Mouse (Mus musculus) neural tube, embryonic 12.5 days (tissue): ENCODE results near the gene H6pd. TPM values are rescaled to one million over a fixed set of nuclear protein-coding genes. Genes with fewer than 3 reads are reported as not detected.
"Not testable (repeated sequence)": the region's sequence is repeated elsewhere in the genome, so short reads cannot be mapped to it uniquely, and the experiment has no call there.

ENCODE experiments used
- ATAC-seq: fragments of 200-750 bp; cut with Nextera tagmentation; 2 replicates; pipeline ENCODE4 v1.8.0; 2017; ENCODE audit warnings: low read depth, mild to moderate bottlenecking, moderate TSS enrichment, moderate library complexity; ENCODE audit not compliant: low FRiP score
- H3K27ac ChIP-seq: fragments of 300-500 bp; sonication (generic); 2 replicates; pipeline ENCODE4 v1.5.1; 2016
- H3K27me3 ChIP-seq: fragments of 300-500 bp; sonication (generic); replicated peaks from 2 replicates; pipeline ENCODE4 v1.6.1; 2016; ENCODE audit warnings: mild to moderate bottlenecking
- H3K36me3 ChIP-seq: fragments of 300-500 bp; sonication (generic); 2 replicates; pipeline ENCODE4 v1.6.1; 2016; ENCODE audit warnings: mild to moderate bottlenecking
- H3K4me1 ChIP-seq: fragments of 300-500 bp; sonication (generic); 2 replicates; pipeline ENCODE4 v1.6.1; 2016
- H3K4me2 ChIP-seq: fragments of 300-500 bp; sonication (generic); replicated peaks from 2 replicates; pipeline ENCODE4 v1.6.1; 2016; ENCODE audit warnings: mild to moderate bottlenecking
- H3K4me3 ChIP-seq: fragments of 300-500 bp; sonication (generic); 2 replicates; pipeline ENCODE4 v1.5.1; 2016
- H3K9ac ChIP-seq: fragments of 300-500 bp; sonication (generic); 2 replicates; pipeline ENCODE4 v1.6.1; 2016; ENCODE audit warnings: mild to moderate bottlenecking
- H3K9me3 ChIP-seq: fragments of 300-500 bp; sonication (generic); 2 replicates; pipeline ENCODE4 v1.6.1; 2016; ENCODE audit warnings: mild to moderate bottlenecking
- WGBS: fragments of 180-500 bp; shearing (Covaris S2); methylation state at CpG from one replicate; pipeline ENCODE4 v1.1.7; 2016; 5-methylcytosine and 5-hydroxymethylcytosine counted together
- polyA plus RNA-seq: library from polyadenylated mRNA; unstranded; fragments of >200 nt; fragmentation: Nextera tagmentation; extraction: Ambion mirVana; gene quantifications from 2 replicates; pipeline ENCODE4 v1.2.1, GENCODE M21; 2016

Gene H6pd
- polyA plus RNA-seq, 1 experiment from 2014 or later, result 4.0 TPM

DNA sequence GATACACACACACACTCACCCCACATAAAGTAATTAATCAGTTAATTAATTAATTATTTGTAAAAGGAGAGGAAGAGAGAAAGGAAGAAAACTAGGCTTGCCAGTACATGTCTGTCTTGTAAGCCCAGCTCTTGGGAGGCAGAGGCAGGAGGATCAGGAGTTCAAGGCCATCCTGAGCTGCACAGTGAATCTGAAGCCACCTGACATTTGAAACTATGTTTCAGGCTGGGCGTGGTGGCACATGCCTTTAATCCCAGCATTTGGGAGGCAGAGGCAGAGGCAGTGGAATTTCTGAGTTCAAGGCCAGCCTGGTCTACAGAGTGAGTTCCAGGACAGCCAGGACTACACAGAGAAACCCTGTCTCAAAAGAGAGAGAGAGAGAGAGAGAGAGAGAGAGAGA is 32.0 kb upstream of the H6pd start:
- H3K9ac ChIP-seq, H3K27me3 ChIP-seq, H3K4me1 ChIP-seq, H3K27ac ChIP-seq, H3K4me2 ChIP-seq, ATAC-seq, H3K4me3 ChIP-seq, H3K36me3 ChIP-seq, H3K9me3 ChIP-seq: not testable (repeated sequence)
- WGBS, result 84% methylated on average over 1 of the region's 1 CpGs

DNA sequence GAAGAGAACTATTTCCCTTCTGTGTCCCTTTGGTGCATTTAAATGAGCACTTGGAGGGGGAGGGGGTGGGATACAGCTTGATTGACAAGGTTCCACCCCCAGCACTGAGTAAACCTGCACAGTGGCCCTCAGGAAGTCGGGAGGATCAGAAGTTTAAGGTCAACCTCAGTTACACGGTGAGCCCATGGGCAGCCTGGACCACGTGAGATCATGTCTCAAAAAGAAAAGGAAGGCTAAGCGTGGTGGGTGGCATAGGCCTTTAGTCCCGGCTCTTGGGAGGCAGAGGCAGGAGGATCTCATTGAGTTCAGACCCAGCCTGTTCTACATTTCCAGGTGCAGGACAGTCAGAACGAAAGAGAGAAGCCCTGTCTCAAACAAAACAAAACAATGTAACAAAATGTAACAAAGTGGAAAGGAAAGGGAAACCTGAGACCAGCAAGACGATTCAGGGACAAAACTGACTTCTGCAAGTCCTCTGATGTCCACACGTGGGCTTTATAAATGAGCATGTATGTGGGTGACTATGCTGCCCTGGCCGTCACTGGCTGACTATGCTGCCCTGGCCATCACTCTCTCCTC is 31.3 kb upstream of the H6pd start:
- no peak overlapping the region for H3K4me2 ChIP-seq
- 0 out of 2 replicates have a peak, but pooled peaks cover 2% of the 10 kb centered on the region for H3K4me1 ChIP-seq
- no peak for ATAC-seq
- WGBS, result 87% methylated on average over 9 of the region's 9 CpGs
- no peak overlapping the region for H3K4me3 ChIP-seq
- H3K27ac ChIP-seq, result no peak overlapping the region
- H3K36me3 ChIP-seq, result no peaks in the 10 kb centered on the region
- no peak overlapping the region for H3K9ac ChIP-seq
- H3K9me3 ChIP-seq, result no peaks in the 10 kb centered on the region
- peaks cover 10% of the 10 kb centered on the region for H3K27me3 ChIP-seq

DNA sequence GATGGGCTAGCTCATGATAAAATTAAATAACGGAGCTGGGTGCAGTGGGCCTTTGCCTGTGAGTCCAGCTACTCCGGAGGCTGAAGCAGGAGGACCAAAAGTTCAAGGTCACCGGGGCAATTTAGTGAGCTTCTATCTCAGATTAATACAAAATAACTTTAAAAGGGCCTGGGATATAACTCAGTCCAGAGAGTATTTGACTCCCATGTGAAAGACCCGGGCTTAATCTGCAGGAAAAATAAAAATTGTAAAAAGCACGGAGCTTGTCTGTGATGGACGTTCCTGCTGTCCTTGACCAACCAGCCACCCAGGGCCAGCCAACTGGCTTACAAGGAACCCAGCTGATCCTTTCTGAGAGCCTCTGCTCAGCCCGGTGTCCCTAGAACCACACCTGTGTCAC is 29.7 kb upstream of the H6pd start:
- Histone ChIP-seq H3K4me2 (no peak overlapping the region), H3K4me3 (no peak overlapping the region), H3K27me3 (peaks cover 26% of the 10 kb centered on the region), H3K27ac (no peak overlapping the region), H3K9ac (no peak overlapping the region), H3K4me1 (peaks cover 7% of the 10 kb centered on the region; the same call in 1 of the 2 replicates), H3K36me3 (no peaks in the 10 kb centered on the region), H3K9me3 (no peaks in the 10 kb centered on the region)
- no peak for ATAC-seq
- 88% methylated on average over 7 of the region's 7 CpGs for WGBS

DNA sequence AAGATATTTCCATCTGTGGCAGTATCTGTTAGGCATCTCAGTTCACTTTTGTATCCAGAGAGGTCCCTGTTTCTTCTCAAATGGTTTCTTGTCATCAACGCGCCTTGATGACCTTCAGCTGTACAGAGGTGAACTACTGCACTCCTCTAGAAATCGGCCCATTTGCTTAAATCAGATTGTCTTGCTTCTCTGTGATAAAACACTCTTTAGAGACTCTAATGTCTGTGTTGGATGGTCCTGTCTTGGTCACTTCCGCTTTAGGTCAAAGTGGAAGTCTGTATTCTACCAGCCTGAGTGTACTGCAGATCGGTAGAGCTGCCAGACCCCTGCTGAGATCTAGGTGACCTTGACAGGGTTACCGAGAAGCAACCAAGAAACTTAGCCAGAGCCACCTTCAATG is 27.3 kb upstream of the H6pd start:
- no peak overlapping the region for H3K27ac ChIP-seq
- H3K4me3 ChIP-seq, result no peak overlapping the region
- H3K9ac ChIP-seq, result no peak overlapping the region
- WGBS, result 82% methylated on average over 6 of the region's 6 CpGs
- no peak overlapping the region for H3K4me2 ChIP-seq
- H3K36me3 ChIP-seq, result no peaks in the 10 kb centered on the region
- peaks cover 49% of the 10 kb centered on the region for H3K27me3 ChIP-seq
- no peaks in the 10 kb centered on the region for H3K9me3 ChIP-seq
- H3K4me1 ChIP-seq, result peaks cover 18% of the 10 kb centered on the region; the same call in 1 of the 2 replicates
- no peak for ATAC-seq

DNA sequence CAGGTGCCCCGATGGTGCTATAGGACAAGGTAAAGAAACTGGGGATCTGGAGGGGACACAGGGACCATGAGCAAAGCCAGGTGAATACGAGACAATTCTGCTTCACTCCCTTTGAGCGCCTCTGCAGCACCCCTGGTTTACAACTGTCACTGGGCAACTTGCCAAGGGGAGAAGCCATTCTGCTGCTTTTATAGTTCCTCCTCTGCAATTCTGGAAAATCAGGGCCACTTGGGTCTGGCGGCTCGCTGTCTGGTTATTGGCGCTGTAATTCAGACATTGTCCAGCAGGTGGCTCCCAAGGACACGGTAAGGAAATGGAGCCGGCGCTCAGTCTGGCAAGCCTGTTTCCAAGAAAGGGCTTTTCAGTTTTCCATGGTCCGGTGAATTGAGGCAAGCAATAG is 26.5 kb upstream of the H6pd start:
- Histone ChIP-seq H3K9ac (no peak overlapping the region), H3K27me3 (peaks cover 57% of the 10 kb centered on the region), H3K9me3 (no peaks in the 10 kb centered on the region), H3K4me3 (no peak overlapping the region), H3K4me2 (no peak overlapping the region), H3K4me1 (peaks cover 26% of the 10 kb centered on the region), H3K36me3 (no peaks in the 10 kb centered on the region), H3K27ac (no peak overlapping the region)
- WGBS, result 13% methylated on average over 10 of the region's 10 CpGs
- no peak for ATAC-seq

DNA sequence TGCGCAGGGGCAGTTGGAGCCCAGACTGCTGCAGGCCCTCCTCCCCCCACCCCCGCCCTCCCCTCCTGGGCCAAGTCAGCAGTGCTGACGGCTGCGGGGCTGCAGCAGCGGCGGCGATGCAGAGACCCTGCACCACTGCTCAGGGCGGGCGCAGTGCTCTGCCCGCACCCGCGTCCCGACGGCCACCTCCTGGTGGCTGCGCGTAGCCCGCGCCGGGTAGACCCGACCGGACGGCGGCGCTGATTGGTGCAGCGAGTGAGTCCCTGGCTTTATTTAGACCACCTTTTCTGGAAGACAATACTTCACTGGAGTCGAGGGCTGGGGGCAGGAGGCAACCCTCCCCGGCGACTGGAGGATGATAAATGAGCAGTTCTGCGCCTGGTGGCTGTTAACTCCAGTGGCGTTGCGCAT is 24.4 kb upstream of the H6pd start:
- ATAC-seq, result peak; percentile 74
- Histone ChIP-seq H3K9ac (0 out of 2 replicates have a peak overlapping the region, but pooled peaks have one; percentile 21), H3K4me3 (peak overlapping the region; percentile 30), H3K4me2 (peak overlapping the region; percentile 59), H3K36me3 (no peaks in the 10 kb centered on the region), H3K27me3 (peaks cover 75% of the 10 kb centered on the region), H3K9me3 (no peaks in the 10 kb centered on the region), H3K4me1 (peaks cover 31% of the 10 kb centered on the region), H3K27ac (no peak overlapping the region)
- WGBS, result 1% methylated on average over 31 of the region's 31 CpGs

DNA sequence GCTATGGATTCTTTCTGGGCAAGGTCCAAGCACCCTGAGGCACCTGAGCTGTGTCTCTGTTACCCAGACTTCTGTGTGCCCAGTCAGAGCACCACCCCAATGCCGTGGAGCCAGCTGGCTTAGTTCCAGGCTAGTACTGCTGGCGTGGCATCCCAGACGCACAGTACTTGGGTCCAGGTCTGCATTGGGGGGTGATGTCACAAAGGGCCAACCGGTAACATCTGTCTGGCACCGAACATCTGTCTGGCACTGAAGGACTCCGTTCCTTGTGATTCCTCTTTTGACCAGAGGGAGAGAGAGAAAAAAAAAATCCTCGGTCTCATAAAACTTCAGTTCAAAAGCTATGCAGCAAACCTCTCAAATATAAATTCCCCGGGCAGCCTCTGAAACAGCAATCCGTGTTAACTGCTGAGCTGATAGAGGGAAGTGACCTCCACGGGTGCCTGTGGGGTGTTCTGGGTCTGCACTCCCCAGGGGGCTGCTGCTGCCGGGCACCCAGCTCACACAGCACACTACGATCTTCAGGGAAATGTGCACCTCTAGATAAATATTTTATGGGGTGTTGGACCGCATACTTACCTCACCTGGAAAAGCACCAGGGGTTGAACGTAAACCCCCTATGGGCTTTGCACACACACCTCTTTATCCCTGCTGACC is 22.5 kb upstream of the H6pd start:
- H3K4me2 ChIP-seq, result peak overlapping the region; percentile 71
- H3K27ac ChIP-seq, result no peak overlapping the region
- peaks cover 31% of the 10 kb centered on the region for H3K4me1 ChIP-seq
- no peak for ATAC-seq
- H3K9me3 ChIP-seq, result no peaks in the 10 kb centered on the region
- H3K36me3 ChIP-seq, result no peaks in the 10 kb centered on the region
- peak overlapping the region; percentile 37 for H3K4me3 ChIP-seq
- 25% methylated on average over 14 of the region's 14 CpGs for WGBS
- no peak overlapping the region for H3K9ac ChIP-seq
- peaks cover 82% of the 10 kb centered on the region for H3K27me3 ChIP-seq

DNA sequence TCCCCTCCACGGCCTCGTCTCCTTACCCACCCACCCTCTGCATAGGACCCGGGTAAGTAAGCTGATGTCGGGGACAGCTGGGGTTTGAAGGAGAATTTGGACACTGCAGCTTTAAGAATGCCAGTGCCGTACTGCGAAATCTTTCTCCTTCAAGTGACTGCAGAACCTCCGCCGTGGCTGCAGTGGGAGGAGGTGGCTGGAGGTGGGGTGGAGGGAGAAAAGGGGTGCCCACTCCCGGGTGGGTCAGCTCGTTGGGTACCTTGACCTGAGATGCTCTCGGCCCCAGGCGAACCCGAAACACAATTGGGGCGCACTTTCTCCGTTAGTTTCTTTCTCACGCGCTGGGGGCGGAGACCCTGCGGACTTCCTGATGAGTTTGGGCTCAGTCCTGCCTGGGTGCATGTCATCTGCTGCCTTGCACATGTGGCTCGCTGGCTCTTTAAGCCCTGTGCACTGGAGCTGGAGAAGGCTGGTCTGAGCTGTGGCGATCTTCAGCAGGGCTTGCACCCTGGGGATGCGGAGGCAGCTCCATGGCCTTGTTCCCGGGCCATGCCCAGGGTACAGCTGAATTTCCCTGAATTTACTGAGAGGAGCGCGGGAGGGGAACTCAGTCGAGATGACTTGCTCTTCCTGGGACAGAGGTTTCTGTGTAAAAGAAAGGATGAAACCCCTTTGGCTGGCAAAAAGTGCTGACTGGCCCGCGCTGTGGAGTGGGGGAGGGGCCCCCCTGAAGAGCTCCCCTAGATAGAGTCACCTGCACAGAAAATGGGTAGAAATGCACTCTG is 21.8 kb upstream of the H6pd start:
- Histone ChIP-seq H3K27ac (no peak overlapping the region), H3K9ac (peak overlapping the region; percentile 39), H3K4me1 (peaks cover 31% of the 10 kb centered on the region), H3K9me3 (no peaks in the 10 kb centered on the region), H3K4me3 (peak overlapping the region; percentile 37), H3K27me3 (peaks cover 81% of the 10 kb centered on the region), H3K4me2 (peak overlapping the region; percentile 71), H3K36me3 (no peaks in the 10 kb centered on the region)
- ATAC-seq, result no peak
- WGBS, result 1% methylated on average over 28 of the region's 28 CpGs

DNA sequence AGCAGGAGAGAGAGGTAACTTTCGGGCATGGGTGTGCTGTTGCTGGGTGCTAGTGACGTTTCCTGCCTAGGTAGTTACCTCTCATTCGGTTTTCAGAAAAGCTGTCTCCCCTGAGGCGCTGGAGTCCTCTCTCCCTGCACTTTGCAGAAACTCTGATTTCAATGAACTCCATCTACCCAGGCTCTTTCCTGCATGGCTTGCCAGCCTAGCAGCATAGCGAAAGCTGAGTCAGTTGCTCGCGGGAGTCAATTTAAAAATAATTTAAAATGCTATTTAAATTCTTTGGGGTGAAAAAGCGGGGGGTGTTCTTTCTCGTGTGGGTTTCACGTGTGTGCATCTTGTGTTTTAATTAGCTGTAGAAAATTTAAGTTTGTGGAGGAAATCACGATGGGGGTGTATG is 21.1 kb upstream of the H6pd start:
- H3K27me3 ChIP-seq, result peaks cover 83% of the 10 kb centered on the region
- H3K27ac ChIP-seq, result no peak overlapping the region
- H3K4me1 ChIP-seq, result peaks cover 28% of the 10 kb centered on the region
- H3K9ac ChIP-seq, result no peak overlapping the region
- peak overlapping the region; percentile 71 for H3K4me2 ChIP-seq
- H3K9me3 ChIP-seq, result no peaks in the 10 kb centered on the region
- H3K4me3 ChIP-seq, result no peak overlapping the region
- WGBS, result 3% methylated on average over 11 of the region's 11 CpGs
- H3K36me3 ChIP-seq, result no peaks in the 10 kb centered on the region
- no peak for ATAC-seq

DNA sequence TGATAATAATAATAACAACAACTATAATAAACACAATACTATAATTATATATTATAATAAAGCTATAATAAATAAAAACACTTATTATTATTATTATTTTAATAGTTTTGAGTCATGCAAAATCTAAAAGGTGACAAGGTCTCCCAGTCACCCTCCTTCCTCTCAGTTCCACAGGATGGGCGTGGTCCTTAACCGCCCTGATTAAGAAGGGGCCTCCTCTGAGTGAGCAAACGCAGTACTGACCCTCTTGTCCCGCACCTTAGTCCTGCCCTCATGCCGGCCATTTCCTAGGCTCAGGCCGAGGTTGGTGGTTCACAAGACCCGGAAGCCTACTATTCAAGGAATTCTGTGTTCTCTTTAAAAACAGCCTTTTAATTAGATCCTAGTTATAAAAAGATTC is 14.7 kb upstream of the H6pd start:
- no peak overlapping the region for H3K27ac ChIP-seq
- no peak overlapping the region for H3K4me2 ChIP-seq
- no peak overlapping the region for H3K4me3 ChIP-seq
- H3K9me3 ChIP-seq, result no peaks in the 10 kb centered on the region
- H3K4me1 ChIP-seq, result no peaks in the 10 kb centered on the region
- no peaks in the 10 kb centered on the region for H3K36me3 ChIP-seq
- WGBS, result 63% methylated on average over 7 of the region's 7 CpGs
- no peak overlapping the region for H3K9ac ChIP-seq
- ATAC-seq, result no peak
- H3K27me3 ChIP-seq, result peaks cover 23% of the 10 kb centered on the region

DNA sequence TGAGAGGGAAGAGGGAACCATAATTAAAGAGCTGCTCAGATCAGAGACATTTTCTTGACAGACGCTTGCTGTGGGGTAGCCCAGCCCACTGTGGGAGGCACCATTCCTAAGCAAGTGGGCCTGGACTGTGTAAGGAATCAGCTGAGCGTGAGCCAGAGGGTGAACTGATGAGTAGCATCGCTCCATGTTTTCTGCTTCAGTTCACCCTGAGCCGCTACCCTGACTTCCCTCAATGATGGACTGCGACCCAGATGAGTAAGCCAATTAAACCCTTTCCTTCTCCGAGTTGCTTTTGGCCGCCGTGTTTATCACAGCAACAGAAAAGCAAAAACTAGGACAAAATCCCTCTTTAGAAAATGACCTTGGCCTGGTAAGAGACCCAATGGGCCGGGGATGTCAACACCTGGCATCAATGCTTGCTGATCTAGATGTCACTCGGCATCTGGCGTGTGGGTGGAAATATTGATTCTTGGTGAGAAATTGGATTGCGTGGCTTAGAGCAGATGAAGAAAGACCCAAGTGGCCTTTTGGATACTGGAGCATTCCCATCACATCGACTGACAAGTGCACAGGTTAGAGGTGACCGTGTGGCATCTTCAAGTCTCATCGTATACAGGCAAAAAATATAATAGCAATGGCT is 11.0 kb upstream of the H6pd start:
- Histone ChIP-seq H3K9me3 (no peaks in the 10 kb centered on the region), H3K4me3 (no peak overlapping the region), H3K4me1 (no peaks in the 10 kb centered on the region), H3K9ac (no peak overlapping the region), H3K27ac (no peak overlapping the region), H3K4me2 (no peak overlapping the region), H3K27me3 (0 out of 2 replicates have a peak, but pooled peaks cover 2% of the 10 kb centered on the region), H3K36me3 (no peaks in the 10 kb centered on the region)
- no peak for ATAC-seq
- 91% methylated on average over 15 of the region's 15 CpGs for WGBS

DNA sequence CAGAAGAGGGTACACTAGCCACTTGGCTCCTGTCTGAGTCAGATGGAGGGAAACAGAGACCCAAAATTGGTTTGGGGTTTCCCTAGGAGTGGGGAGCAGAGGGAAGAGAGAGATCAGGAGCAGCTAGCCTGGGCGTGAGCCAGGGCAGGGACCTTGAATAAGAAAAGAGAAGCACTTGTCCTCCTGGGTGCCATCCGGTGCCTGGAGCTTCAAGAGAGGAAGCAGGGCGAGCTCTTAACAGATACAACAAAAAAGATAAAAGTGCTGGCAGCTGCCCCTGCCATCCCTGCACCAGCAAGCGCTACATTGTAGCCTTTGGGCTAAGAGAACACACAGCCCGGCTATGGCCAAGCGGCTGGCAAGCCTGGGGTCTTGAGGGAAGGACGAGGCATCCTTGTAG is 6.6 kb upstream of the H6pd start:
- Histone ChIP-seq H3K9me3 (no peaks in the 10 kb centered on the region), H3K4me1 (no peaks in the 10 kb centered on the region), H3K36me3 (no peaks in the 10 kb centered on the region), H3K27ac (no peak overlapping the region), H3K9ac (no peak overlapping the region), H3K27me3 (0 out of 2 replicates have a peak, but pooled peaks cover 2% of the 10 kb centered on the region), H3K4me2 (no peak overlapping the region), H3K4me3 (no peak overlapping the region)
- ATAC-seq, result no peak
- WGBS, result 63% methylated on average over 7 of the region's 7 CpGs
